Mouse (Mus musculus): ENCODE data around the gene Ptms.

- TF ChIP-seq EP300 (IDR thresholded peaks at IDR 0.05; ENCODE audit: low read depth): no peak
- no peak for TF ChIP-seq CTCF (IDR thresholded peaks at IDR 0.05; ENCODE audit: low read depth)
These were observed 21.8 kb upstream of the Ptms start for GRCm38 (mm10) chr6:124941679-124942078.

All from liver, embryonic 14.5 days (tissue).